Mouse (Mus musculus) myocyte (in vitro differentiated cells): ENCODE measurements around the gene Vmn1r1.

ENCODE experiments used
- CEBPB ChIP-seq: IDR thresholded peaks from 2 replicates; pipeline ENCODE4 v1.6.1; 2011; ENCODE audit warnings: mild to moderate bottlenecking, moderate library complexity; ENCODE audit not compliant: poor library complexity, insufficient read depth, severe bottlenecking
- E2F4 ChIP-seq: IDR thresholded peaks from one replicate; pipeline ENCODE4 v1.6.1; 2011; ENCODE audit warnings: mild to moderate bottlenecking, control low read depth, moderate library complexity; ENCODE audit not compliant: insufficient read depth
- MAX ChIP-seq: IDR thresholded peaks from one replicate; pipeline ENCODE4 v1.6.1; 2011; ENCODE audit warnings: low read depth, mild to moderate bottlenecking, control low read depth
- MYOD1 ChIP-seq, 3 experiments: IDR thresholded peaks; one replicate each; pipeline ENCODE4 v1.6.1; 2011; ENCODE audit warnings: control low read depth in 2 of 3, low read depth in 2 of 3, mild to moderate bottlenecking in 2 of 3, moderate library complexity in 1 of 3; ENCODE audit not compliant: insufficient read length in 2 of 3, control insufficient read depth in 1 of 3
- MYOG ChIP-seq, 3 experiments: IDR thresholded peaks; one replicate each; pipeline ENCODE4 v1.6.1; 2011; ENCODE audit warnings: control low read depth in 2 of 3, low read depth in 2 of 3, mild to moderate bottlenecking in 2 of 3; ENCODE audit not compliant: insufficient read length in 2 of 3, control insufficient read depth in 1 of 3, insufficient read depth in 1 of 3
- POLR2A ChIP-seq: IDR thresholded peaks from one replicate; pipeline ENCODE4 v1.6.1; 2011; ENCODE audit warnings: low read depth, mild to moderate bottlenecking, control low read depth, moderate library complexity; ENCODE audit not compliant: insufficient read length
- POLR2AphosphoS2 ChIP-seq: IDR thresholded peaks from one replicate; pipeline ENCODE4 v1.6.1; 2011; ENCODE audit warnings: low read depth, control low read depth; ENCODE audit not compliant: insufficient read length
- SRF ChIP-seq: IDR thresholded peaks from one replicate; pipeline ENCODE4 v1.6.1; 2011; ENCODE audit warnings: low read depth; ENCODE audit not compliant: control insufficient read depth, insufficient read length
- TCF12 ChIP-seq: IDR thresholded peaks from one replicate; pipeline ENCODE4 v1.6.1; 2011; ENCODE audit warnings: mild to moderate bottlenecking, control low read depth; ENCODE audit not compliant: poor library complexity, insufficient read depth, severe bottlenecking
- TCF3 ChIP-seq: IDR thresholded peaks from one replicate; pipeline ENCODE4 v1.6.1; 2011; ENCODE audit warnings: low read depth, control low read depth; ENCODE audit not compliant: insufficient read length
- USF1 ChIP-seq: IDR thresholded peaks from one replicate; pipeline ENCODE4 v1.6.1; 2011; ENCODE audit warnings: low read depth, mild to moderate bottlenecking, control low read depth, moderate library complexity

DNA sequence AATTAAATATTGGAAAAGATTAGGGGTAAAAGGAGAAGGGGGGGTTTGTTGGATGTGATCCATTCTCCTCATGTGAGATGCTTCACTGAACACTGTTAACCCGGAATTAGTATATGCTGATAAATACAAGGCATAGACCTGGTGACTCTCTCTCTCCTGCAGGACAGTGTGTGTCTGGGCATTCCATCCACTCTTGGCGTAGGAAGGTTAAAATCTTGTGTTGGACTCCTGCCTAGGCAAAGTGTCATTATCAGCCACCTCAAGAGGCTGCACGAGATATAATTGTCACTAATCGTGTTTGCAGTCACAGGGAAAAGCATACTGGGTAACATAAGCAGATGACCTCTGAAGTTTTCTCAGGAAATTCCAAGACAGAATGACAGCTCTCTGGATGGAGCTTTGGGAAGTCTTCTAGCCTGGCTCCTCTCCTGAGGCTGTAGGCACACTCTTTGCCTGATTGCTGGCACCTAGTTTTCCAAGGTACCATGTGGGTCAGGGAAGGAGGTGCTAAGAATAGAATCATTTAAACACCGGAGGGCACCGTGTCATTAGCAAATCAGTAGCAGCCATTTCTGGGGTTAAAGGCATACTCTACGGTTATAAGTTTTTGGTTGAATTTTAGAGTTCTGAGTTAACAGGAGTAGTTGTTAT, 15.3 kb downstream of the Vmn1r1 start:
- TF ChIP-seq POLR2A: no peak
- TF ChIP-seq TCF12: no peak
- TF ChIP-seq MYOD1 (IDR thresholded peaks at IDR 0.05; ENCODE audit: control insufficient read depth in 1 of 3, insufficient read length in 2 of 3, low read depth in 2 of 3): no peak
- no peak for TF ChIP-seq MAX
- TF ChIP-seq CEBPB: no peak
- no peak for TF ChIP-seq TCF3
- TF ChIP-seq POLR2AphosphoS2: no peak
- no peak for TF ChIP-seq SRF
- TF ChIP-seq MYOG (IDR thresholded peaks at IDR 0.05; ENCODE audit: control insufficient read depth in 1 of 3, insufficient read depth in 1 of 3, insufficient read length in 2 of 3, low read depth in 2 of 3): no peak
- no peak for TF ChIP-seq E2F4
- TF ChIP-seq USF1: no peak
